ENCODE assay signal across 20 mouse cellular contexts in the genomic region with DNA sequence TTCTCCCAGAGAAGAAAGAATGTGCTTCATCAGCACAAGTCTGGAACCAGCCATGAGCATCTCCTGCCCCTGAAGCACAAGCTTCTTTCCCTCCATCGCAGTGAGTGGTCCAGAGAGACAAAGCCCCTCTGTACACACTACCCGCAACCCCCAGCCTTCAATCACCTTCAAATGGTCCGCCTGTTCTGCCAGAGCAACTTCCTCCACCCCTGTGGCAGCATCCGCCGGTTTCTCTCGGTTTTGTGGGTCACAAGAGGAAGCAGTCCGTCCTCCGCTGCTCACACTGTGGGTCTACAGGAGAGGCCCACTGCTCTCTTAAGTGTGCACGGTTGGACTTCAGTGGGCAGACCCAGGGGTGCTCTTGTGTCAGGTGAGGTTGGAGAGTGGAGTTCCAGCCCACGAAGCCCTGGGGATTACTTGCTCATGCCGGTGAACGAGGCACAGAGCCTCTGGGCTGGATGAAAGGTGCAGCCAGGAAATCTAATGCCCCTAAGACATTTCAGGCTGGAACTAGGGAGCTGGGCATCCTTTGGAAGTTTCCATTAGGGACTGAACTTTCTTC. TPM values are rescaled to one million over a fixed set of nuclear protein-coding genes. Genes with fewer than 3 reads are reported as not detected.
A peak's percentile ranks its signal among the peaks of the same experiment; 100 is the strongest.
DNase-seq lines count a peak whose midpoint lies in the region; ATAC-seq lines count a peak whose summit lies in the region.
"Had no signal": no experiment of that assay in that cellular context is flagged by ENCODE, and none has a peak within 500 bp of the region (broad histone marks: within the 10 kb centered on the region; RNA-seq: fewer than 3 reads in every experiment).

A gene (minus strand): TSS at position 345 of the 562 bp plus-strand sequence.

- no peak within 1 kb of the TSS for H3K4me3 ChIP-seq in kidney, embryonic 14.5 days (ENCODE audit: low read length)

- 49% methylated on average over 12 of the region's 12 CpGs for WGBS in kidney, embryonic 14.5 days

- H3K4me1 ChIP-seq in kidney, embryonic 14.5 days (ENCODE audit: control insufficient read depth, insufficient read depth, low read length), result no peaks in the 10 kb centered on the region

- no peaks in the 10 kb centered on the region for H3K27me3 ChIP-seq in kidney, embryonic 14.5 days (ENCODE audit: control insufficient read depth, insufficient read depth, low read length)

- H3K27ac ChIP-seq in kidney, embryonic 14.5 days (ENCODE audit: low read depth, low read length), result no peak within 1 kb of the TSS; the same call in 1 of the 2 replicates

- no peak for DNase-seq in kidney, adult 11 months
- peak; percentile 24 for DNase-seq in testis, postnatal 10 days (ENCODE audit: low spot score)
- no peak for DNase-seq in testis, postnatal 14 days (ENCODE audit: low spot score)
- DNase-seq in thymus, postnatal 25 days, result peak; percentile 22
- no peak for DNase-seq in cerebellum, postnatal 25 days
- DNase-seq in cerebellum, adult 8-10 months, result no peak
- DNase-seq: layer of hippocampus, adult 9-11 months had no signal

- H3K4me2 ChIP-seq in kidney, embryonic 14.5 days (replicated peaks; ENCODE audit: low read depth, low read length), result no peak within 1 kb of the TSS

- H3K36me3 ChIP-seq in kidney, embryonic 14.5 days (ENCODE audit: control insufficient read depth, insufficient read depth, low read length), result no peaks in the 10 kb centered on the region

- no peak within 1 kb of the TSS for H3K9ac ChIP-seq in kidney, embryonic 14.5 days (ENCODE audit: low read depth, low read length)

- peak; percentile 73 for ATAC-seq in kidney, embryonic 14.5 days (ENCODE audit: low FRiP score, low TSS enrichment)
- ATAC-seq in hematopoietic stem cell, adult 5-6 weeks (replicated peaks in 1 of 2; ENCODE audit: insufficient read depth in 1 of 2, low FRiP score in 2 of 2, low TSS enrichment in 1 of 2, low read depth in 1 of 2, poor library complexity in 2 of 2, severe bottlenecking in 2 of 2), result peak; percentile 60 to 69

- H3K9me3 ChIP-seq in kidney, embryonic 14.5 days (ENCODE audit: control insufficient read depth, low read length), result no peaks in the 10 kb centered on the region

RNA-seq across cellular contexts. Expression of the gene that starts here (rescaled TPM):
- 0.15 TPM in 1 of 2 replicates, not detected in the other for polyA plus RNA-seq in kidney, embryonic 14.5 days (2014; fragmentation: Nextera tagmentation; extraction: Ambion mirVana)
- total RNA-seq in hematopoietic stem cell, adult 5-6 weeks (2017), result not detected in 2 replicates
- total RNA-seq: adrenal gland, postnatal 4 days; left cerebral cortex, postnatal 10 days; megakaryocyte-erythroid progenitor cell, adult 5-6 weeks; monocyte, adult 5-6 weeks had no signal
- polyA plus RNA-seq: cortical plate, adult 2 months; frontal cortex, adult 2 months; heart, postnatal 0 days; intestine, embryonic 14.5 days; liver, embryonic 16.5 days; neural tube, embryonic 14.5 days; testis, adult 2 months had no signal

Comparison
In these comparisons a context has a peak if more than half of its experiments do, and no peak if none do; other contexts are left out.
1. DNase-seq: peak in testis, postnatal 10 days (single experiment) and thymus, postnatal 25 days (single experiment); none in kidney, adult 11 months (single experiment), testis, postnatal 14 days (single experiment), cerebellum, postnatal 25 days (0 of 2) and cerebellum, adult 8-10 months (single experiment).
2. Peak in ATAC-seq in kidney, embryonic 14.5 days; RNA of the gene not detected or under 1 TPM.
3. Peak in ATAC-seq in hematopoietic stem cell, adult 5-6 weeks; RNA of the gene not detected or under 1 TPM.